Mouse (Mus musculus) olfactory bulb, adult 2 months (tissue): ENCODE data around the gene Kif19a.

Experiments used
- CTCF ChIP-seq: fragments of 200-500 bp; IDR thresholded peaks from 2 replicates; pipeline ENCODE4 v1.5.1; 2012; ENCODE audit warnings: low read depth, mild to moderate bottlenecking, low read length, moderate library complexity; ENCODE audit not compliant: insufficient read depth
- POLR2A ChIP-seq: fragments of 200-500 bp; IDR thresholded peaks from 2 replicates; pipeline ENCODE4 v1.6.1; 2012; ENCODE audit warnings: mild to moderate bottlenecking, low read depth, low read length, moderate library complexity; ENCODE audit not compliant: insufficient read depth

DNA sequence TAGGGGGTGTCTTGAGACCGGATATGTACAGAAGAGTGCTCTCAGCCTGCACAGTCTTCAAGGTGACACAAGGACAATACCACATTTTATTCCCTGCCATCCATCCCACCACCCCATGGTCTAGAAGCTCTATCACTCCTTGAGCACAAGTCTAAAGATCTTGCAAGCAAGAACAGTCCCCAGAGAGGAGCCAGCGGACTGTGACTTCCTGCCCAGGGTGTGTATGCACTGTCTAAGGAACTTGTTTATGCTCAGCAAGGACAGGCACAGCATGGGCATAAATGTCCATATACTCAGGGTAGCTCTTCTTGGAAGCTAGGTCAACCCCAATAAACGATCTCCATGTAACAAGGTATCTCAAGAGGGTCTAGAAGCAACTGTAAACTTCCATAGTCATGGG, 32.8 kb downstream of the Kif19a start:
- TF ChIP-seq POLR2A (no peak), CTCF (no peak)
